Mouse (Mus musculus): ENCODE measurements around the gene Tcirg1. TPM values are rescaled to one million over a fixed set of nuclear protein-coding genes. Genes with fewer than 3 reads are reported as not detected.

Tcirg1 gene
- polyA plus RNA-seq (2015; fragmentation: Nextera tagmentation; extraction: Ambion mirVana), result 48.7 and 50.1 TPM in 2 replicates

DNA sequence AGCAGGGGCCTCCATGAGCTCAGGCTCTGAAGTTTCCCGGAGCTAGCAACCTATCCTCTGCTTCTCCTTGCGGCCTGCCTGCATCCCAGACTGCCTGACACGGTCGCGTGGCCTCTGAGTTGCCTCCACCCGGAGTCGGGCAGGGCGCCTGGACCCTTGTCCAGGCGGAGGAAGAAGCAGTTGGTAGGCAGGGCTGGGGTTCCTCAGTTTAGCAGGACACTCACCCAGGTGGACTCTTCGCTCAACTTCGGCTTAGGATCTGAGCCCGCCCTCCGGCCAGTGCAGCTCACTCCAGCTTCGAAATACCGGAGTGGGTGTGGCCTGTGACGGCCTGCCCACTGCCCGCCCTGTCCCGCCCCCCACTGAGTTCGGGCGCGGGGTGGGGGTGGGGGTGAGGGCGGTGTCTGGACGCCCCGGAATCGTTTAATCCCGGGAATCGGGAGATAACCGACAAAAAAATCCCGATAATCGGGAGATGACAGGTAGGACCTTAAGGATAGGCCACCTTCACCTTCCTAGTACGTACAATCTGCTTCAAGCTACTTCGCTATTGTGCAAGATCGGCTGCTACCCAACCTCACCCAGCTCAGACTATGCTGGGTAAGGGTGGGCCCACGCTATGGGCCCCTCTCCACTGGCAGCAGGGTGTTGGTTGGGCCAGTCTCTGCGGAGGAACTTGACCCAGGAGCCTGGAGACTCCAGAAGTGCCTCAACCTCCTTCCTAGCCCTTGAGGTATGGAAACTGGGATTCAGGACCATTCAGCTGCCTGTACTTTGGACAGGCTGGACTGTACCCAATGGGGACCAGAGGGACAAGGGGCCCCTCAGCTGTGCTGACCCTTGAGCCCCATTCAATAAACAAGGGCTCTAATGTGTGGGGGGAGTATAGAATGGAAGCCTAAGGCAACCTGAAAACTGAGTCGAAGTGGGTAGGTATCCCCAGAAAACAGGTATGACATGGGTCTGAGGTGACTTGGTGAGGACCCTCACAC lies at the start of gene Tcirg1:
TSS of gene Tcirg1 (minus strand) at position 339 of the 992 bp plus-strand sequence.
- DNase-seq (ENCODE audit: low spot score), result peak; percentile 64

DNA sequence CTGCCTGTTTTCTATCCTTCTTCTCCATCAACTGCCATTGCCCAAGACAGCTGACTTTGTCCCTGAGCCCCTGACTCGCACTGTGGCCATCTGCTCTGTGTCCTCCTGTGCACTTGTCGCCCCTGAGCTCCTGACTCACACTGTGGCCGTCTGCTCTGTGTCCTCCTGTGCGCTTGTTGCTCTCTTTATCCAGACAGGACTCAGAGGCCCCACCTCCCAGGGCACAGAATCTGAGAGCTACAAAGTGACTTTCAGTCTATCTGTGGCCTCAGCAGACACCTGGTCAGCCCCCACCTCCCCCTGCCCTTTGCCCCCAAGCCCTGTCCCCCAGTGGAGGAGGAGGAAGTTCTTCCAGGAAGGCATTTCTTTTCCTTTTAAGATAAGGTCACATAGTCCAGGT lies 48.9 kb upstream of the Tcirg1 start:
- no peak for DNase-seq (ENCODE audit: low spot score)

DNA sequence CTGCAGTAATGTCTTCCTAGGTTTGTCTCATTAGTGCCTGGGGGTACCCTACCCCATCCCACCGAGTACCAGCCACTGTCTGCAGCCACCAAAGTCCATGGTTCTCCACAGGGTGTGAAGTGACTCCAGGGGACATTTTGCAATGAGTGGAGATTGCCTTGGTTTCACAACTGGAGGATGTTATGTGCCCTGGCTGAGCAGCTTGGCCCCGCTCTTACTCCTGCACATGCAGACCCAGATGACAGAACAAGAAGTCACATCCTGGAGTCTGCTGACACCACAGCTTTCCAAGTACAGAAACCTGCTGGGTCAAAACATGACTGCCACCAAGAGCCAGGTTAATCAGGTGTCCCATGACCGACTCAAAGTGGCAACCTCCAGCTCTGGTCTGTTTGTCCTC lies 48.1 kb upstream of the Tcirg1 start:
- no peak for DNase-seq (ENCODE audit: low spot score)

DNA sequence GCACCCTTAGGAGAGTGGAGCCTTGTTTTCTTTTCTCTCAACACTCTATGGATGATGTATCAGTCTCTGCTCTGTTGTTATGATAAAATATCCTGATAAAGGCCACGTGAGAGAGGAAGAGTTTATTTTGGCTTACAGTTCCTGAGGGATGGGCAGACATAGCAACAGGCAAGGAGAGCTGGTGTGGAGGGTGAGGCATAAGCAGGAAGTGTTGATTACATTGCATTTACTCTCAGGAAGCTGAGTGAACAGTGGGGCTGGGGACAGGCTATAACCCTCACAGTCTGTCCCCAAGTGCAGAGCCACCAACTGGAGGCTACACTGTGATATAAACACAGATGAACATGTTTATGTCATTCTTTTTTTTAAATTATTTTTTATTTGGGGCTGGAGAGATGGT lies 45.2 kb upstream of the Tcirg1 start:
- DNase-seq (ENCODE audit: low spot score), result no peak

DNA sequence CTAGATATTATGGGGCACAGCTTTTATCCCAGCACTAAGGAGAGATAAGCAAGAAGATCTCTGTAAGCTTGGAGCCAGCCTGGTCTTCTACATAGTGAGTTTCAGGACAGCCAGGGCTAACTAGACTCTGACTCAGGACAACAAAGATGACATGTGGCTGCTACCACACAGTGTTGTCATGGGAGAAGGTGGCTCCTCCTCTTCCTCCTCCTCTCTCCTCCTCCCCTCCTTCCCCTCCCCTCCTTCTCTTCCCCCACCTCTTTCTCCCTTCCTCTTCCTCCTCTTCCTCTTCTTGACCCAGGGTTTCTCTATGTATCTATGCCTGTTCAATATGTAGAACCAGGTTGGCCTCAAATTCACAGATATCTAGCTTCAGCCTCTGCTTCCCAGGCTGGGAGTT lies 44.5 kb upstream of the Tcirg1 start:
- no peak for DNase-seq (ENCODE audit: low spot score)

DNA sequence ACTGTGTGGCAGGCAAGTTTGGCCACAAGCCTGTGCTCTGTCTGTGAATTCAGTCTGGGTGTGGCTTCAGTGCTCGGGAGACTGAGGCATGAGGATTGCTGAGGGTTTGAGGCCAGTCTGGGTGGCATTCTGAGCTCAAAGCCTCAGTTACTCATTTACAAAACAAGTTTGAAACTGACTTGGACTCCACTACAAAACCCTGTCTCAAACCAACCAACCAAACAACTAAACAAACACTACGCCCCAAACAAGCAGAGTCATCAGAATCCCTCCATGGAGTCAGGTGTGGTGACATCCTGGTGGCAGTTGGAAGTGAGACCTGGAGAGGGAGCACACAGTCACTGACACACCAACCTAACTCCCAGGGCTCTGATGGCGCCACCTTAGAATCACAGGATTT lies 43.4 kb upstream of the Tcirg1 start:
- no peak for DNase-seq (ENCODE audit: low spot score)

DNA sequence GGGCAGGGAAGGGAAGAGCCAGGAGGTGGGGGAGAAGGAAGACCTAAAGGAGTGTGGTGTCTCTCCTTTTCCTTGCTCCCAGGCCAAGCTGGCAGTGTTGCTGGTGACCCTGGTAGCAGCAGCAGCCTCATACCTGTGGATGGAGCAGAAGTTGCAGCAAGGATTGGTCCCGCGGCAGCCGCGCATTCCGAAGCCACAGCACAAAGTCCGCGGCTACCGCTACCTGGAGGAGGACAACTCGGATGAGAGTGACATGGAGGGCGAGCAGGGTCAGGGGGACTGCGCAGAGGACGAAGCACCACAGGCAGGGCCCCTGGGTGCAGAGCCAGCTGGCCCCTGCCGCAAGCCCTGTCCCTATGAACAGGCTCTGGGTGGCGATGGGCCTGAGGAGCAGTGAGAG lies 41.6 kb upstream of the Tcirg1 start:
- no peak for DNase-seq (ENCODE audit: low spot score)

DNA sequence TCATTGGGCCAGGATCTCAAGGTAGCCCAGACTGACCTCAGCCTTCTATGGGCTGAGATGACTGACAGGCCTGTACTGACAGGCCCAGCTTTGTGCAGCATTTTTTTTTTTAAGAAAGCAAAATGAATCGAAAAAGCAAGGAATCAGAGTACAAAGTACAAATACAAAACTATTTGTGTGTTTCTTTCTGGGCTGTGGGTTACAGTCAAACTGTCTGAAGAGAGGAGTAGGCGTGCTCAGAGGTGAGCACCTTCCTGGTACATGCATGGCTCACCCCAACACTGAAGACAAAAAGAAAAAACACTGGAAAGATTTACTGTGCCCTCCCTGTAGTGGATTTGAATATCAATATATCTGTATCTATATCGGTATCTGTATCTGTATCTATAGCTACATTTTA lies 40.9 kb upstream of the Tcirg1 start:
- no peak for DNase-seq (ENCODE audit: low spot score)

DNA sequence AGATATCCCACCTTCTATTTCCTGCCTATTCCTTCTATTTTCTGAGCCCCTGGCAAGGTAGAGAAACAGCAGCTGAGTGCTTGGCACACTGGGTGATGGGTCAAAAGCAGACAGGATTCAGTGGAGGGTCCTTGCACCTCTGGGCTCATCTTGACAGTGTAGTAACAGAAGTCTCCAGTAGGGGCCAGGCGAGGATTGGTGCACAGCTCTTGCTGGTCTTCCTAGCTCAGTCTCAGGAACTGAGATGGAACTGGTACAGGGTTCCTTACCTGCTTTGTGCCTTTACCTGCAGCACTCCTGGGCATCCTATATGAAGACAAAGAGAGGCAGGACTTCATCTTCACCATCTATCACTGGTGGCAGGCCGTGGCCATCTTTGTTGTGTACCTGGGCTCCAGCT lies 39.8 kb upstream of the Tcirg1 start:
- DNase-seq (ENCODE audit: low spot score), result peak; percentile 72

DNA sequence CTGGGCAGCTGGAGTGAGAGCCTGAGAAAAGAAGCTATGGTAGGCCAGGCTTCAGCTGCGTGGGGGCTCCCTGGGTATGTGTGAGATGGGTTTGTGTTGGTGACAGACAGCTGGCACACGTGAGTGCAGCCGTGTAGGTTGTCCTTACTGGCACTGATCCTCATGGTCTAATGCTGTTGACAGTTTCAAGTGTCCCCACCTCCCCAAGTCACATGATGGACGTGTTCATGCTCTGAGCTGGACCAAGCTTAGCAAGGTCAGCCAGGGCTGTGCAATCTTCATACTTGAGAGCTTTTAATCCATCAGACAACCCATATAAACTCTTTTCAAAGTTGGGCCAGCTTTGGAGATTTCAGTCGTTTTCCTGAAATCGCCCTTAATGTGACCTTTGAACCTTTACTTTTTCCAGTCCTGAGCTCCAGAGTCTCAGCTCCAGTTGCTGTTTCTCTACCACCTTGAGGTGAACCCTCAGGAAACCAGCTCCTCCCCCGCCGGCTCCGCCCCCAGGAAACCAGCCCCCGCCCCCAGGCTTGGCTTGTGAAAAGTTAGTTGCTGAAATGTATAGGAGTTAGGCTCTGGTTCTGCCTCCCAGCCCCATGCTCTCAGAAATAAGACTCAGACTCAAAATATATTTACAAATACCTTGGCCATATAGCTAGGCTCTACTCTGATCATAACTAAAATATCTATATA lies 39.1 kb upstream of the Tcirg1 start:
- DNase-seq (ENCODE audit: low spot score), result peak; percentile 61

DNA sequence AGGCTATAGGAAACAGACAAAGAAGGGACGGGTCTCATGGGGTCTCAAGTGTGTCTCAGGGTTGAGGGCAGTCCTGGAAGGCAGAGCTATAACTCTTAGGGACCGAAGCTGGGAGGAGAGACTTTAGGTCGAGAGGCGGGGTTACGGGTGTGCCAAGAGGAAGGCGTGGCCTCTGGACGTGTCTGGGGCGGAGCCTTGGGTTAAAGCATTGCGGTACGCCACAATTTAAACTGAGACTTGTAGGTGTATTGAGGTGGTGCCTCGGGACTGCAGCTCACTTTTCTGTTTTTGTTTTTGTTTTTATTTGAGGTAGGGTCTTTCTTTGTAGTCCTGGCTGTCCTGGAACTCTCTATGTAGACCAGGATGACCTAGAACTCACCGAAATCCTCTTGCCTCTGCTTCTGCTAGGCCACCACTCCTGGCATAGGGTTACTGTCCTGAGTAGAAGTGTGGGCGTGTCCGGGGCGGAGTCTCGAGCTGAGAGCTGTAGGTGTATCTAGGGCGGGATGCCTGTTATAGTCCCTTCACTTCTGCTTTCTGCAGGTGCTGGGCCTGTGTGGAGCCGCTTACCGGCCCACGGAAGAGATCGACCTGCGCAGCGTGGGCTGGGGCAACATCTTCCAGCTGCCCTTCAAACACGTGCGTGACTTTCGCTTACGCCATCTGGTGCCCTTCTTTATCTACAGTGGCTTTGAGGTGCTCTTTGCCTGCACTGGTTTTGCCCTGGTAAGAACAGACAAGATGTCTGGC lies 36.2 kb upstream of the Tcirg1 start:
- peak; percentile 70 for DNase-seq (ENCODE audit: low spot score)

DNA sequence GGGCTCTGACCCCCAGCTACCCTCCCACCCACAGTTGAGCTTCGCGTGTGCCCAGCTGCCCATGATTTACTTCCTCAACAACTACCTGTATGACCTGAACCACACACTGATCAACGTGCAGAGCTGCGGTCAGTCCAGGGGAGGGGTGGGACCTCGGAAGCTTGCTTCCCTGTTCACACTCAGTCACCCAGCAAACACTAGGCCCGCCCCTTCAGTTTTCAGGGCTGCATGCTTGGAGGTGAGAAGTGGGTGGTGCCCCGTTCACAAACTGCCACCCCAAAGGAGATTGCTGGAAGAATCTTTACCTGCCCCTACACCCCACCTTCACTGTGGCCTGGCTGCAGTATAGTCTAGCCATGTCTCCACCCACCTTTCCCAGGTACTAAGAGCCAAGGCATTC lies 35.4 kb upstream of the Tcirg1 start:
- DNase-seq (ENCODE audit: low spot score), result no peak

DNA sequence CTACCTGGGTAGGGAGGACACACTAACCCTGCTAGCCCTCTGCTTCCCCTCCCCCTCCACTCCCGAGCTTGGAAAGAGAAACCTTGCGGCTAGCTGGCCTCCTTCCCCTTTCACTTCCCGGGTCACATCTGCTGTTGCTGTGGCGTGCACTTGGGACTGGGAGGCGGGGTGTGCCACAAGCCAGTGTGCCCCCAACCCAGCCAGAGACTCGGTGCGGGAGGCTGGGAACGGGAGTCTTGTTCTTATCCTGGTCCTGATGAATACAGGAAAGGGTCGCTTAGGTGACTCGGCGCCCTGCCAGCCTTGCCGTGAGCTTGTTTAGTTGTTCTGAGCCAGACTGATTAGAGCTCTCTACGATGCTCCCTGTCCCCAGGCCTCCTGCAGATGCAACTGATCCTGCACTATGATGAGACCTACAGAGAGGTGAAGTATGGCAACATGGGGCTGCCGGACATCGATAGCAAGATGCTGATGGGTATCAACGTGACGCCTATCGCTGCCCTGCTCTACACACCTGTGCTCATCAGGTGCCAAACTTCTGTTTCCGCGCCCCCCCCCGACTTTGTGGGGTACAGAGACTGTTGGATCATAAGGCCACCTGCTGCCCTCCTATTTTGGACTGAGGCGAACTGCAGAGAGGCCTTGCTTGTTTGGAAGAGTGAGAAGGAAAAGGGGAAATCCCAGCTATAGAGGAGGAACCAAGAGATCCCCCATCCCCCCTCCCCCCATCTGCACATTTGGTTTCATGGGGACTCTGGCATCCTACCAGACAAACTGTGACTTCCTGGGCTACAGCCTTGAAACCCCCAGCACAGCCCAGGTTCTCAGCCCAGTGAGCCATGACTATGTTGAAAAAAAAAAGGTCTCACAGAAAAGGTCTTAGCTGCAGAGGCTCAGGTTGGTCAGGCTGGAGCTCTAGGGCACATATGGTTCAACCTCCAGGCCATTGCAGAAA lies 29.2 kb upstream of the Tcirg1 start:
- DNase-seq (ENCODE audit: low spot score), result peak; percentile 46

DNA sequence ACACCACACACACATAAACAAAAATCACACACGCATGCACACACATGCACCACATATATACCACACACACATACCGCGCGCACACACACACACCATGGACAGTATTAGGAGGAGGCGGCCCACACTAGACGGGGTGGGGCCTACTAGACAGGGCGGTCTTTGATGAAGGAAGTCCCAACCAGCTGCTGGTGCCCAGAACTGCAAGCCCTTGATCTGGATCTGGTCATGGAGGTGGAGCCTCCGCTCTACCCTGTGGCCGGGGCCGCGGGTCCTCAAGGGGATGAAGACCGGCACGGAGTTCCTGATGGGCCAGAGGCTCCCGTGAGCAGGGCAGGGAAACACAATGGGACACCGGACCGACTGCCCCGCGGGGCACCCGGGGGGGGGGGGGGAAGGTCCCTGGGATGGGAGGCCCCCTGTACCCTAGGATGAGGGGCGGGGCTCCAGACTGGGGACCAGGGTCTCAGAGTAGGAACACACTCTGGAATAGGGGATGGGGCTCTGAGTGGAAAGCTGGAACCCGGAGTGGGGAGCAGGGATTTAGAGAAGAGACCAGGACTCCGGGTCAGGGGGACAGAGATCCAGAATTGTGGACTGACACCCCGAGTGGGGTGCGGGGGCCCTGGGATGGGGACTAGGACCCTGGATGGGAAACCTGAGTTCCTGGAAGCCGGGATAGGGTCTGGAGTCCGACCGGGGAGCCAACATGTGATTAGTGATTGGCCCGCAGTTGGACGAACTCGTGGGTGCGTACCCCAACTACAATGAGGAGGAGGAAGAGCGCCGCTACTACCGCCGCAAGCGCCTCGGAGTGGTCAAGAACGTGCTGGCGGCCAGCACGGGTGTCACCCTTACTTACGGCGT lies 28.3 kb upstream of the Tcirg1 start, which contains the start of gene Unc93b1:
TSS of gene Unc93b1 (plus strand) at position 155 of the 864 bp plus-strand sequence.
- peak; percentile 46 for DNase-seq (ENCODE audit: low spot score)

DNA sequence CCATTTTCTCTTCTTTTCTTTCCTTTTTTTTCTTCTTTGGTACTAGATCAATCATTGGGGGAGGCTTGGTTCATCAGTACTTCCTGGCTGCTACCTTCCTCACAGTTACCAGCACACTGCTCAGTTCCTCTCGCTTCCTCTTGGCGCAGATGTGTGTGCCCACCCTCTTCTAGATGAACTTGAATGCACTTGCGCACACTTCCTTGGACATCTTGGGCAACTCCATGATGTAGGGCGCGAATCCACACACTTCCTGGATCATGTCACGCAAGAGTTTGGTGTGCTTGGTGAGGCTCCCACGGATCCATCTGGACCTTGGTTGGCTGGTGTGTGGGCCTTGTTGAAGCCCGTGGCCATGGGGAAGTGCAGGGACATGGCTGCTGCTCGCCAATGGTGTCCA lies 24.8 kb upstream of the Tcirg1 start:
- peak; percentile 47 for DNase-seq (ENCODE audit: low spot score)

DNA sequence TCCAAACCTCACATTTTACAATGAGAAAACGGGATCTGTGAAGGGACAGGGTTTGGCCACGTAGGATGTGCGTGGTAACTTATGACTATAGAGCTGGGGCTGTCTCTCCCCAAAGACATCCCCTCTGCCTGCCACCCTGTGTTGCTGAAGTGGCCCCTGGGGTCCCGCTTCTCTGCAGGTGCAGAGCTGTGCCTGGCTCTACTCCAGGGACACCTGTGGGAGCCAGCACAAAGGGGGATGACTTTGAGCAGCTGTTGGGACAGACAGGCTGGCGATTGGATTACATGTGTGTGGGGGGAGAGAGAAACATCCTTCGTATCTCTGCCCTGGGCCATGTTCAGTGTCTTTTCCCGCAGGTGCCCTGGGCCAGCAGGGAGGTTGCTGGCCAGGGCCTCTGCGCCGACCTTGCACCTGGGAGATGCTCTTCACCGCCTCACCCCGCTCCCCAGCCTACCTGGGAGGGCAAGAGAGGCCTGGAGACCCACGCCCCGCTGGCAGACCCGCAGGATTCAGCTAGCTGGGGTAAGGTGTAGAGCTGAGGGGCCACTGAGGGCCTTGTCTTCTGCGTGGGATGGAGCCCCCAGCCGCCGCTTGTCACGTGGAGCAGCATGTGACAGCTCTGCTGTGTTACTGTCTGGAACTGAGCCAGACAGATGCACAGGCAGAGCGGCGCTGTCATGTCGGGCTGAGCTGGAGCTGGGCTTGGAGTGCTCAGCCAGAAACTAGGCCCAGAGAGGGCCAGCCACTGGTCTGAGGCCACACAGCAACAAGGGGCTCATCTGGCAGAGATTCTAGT lies 23.5 kb upstream of the Tcirg1 start:
- DNase-seq (ENCODE audit: low spot score), result peak; percentile 49

DNA sequence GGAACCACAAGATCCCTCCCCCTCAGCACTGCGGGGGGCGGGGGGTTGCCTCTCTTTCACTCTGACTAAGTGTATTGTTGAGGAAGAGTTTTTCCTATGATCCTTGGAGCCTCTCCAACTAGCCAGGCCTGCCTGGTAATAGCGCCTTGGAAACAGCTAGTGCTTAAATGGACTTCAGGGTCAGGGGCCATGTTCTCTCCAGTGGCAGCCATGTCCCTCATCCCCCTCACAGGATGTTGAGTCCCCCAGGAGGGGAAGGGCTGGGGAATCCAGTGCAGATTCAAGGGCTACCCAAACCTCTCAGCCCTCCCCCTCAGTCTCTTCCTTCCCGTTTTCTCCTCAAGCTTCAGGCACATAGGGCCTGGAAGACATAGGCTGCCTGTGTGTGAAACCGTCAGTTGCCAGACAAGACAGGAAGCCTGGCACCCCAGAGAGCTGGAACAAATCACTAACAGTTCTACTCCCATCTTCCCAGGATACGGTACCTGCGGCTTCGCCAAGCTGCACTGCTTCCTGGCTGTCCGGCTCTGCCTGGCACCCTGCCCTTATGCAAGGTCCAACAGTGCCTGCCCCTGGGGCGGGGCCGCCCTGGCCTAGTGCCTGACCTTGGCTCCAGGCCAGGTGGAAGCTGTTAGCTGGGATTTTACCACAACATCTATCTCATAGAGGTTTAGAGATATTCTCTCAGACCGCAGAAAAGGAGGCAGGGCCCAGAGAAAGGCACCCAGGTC lies 22.4 kb upstream of the Tcirg1 start, which contains the start of gene Aldh3b1:
TSS of gene Aldh3b1 (minus strand) at position 598 of the 731 bp plus-strand sequence.
- peak; percentile 19 for DNase-seq (ENCODE audit: low spot score)

DNA sequence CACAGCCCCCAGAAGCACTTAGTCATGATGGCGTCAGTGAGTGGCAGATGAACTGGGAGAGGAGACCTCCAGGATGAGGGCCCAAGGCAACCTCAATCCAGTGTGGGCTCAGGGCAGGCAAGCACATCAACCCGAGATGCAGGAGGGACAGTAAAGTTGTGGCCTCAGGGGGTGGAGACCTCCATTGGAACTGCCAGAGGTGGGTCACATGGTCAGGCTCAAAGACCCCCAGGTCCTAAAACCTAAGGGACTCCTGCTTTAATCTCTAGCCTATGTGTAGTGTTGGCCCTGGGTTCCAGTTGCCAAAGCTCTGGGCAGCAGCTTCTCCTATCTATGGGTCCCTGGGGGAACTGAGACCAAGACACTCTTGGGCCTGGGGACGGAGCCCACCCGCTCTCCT lies 21.8 kb upstream of the Tcirg1 start:
- no peak for DNase-seq (ENCODE audit: low spot score)
